Mouse (Mus musculus): ENCODE results near the gene Adss.

GRCm38 (mm10) chr1:177753496-177753895 lies 42.8 kb downstream of the Adss start:
- TF ChIP-seq USF1 (IDR thresholded peaks at IDR 0.05; ENCODE audit: low read depth), result no peak
- no peak for TF ChIP-seq POLR2A (IDR thresholded peaks at IDR 0.05; ENCODE audit: insufficient read length, low read depth)
- TF ChIP-seq MAX (IDR thresholded peaks at IDR 0.05; ENCODE audit: low read depth), result no peak
- TF ChIP-seq CEBPB (IDR thresholded peaks at IDR 0.05; ENCODE audit: insufficient read depth, poor library complexity, severe bottlenecking), result no peak
- no peak for TF ChIP-seq TCF12 (IDR thresholded peaks at IDR 0.05; ENCODE audit: insufficient read depth, poor library complexity, severe bottlenecking)
- TF ChIP-seq SRF (IDR thresholded peaks at IDR 0.05; ENCODE audit: control insufficient read depth, insufficient read length, low read depth), result no peak
